Mouse (Mus musculus) heart, postnatal 0 days (tissue): ENCODE results near the gene Dixdc1. TPM values are rescaled to one million over a fixed set of nuclear protein-coding genes. Genes with fewer than 3 reads are reported as not detected.
A peak's percentile ranks its signal among the peaks of the same experiment; 100 is the strongest.

Experiments used
- ATAC-seq: fragments of 200-750 bp; cut with Nextera tagmentation; 2 replicates; pipeline ENCODE4 v1.8.0; 2017; ENCODE audit warnings: low read depth, moderate number of reproducible peaks, moderate library complexity; ENCODE audit not compliant: insufficient read depth
- DNase-seq: peaks from one replicate; pipeline ENCODE4 v3.0.0-alpha.2; 2016; ENCODE audit warnings: low spot score
- H3K27ac ChIP-seq: fragments of 300-500 bp; sonication (generic); 2 replicates; pipeline ENCODE4 v1.5.1; 2014; ENCODE audit warnings: low read depth, mild to moderate bottlenecking
- H3K27me3 ChIP-seq: fragments of 300-500 bp; sonication (generic); 2 replicates; pipeline ENCODE4 v1.6.1; 2014; ENCODE audit warnings: low read length, mixed read lengths; ENCODE audit not compliant: control insufficient read depth, insufficient read depth
- H3K36me3 ChIP-seq: fragments of 300-500 bp; sonication (generic); replicated peaks from 2 replicates; pipeline ENCODE4 v1.6.1; 2014; ENCODE audit warnings: low read length, mixed read lengths; ENCODE audit not compliant: control insufficient read depth, insufficient read depth
- H3K4me1 ChIP-seq: fragments of 300-500 bp; sonication (generic); 2 replicates; pipeline ENCODE4 v1.6.1; 2014; ENCODE audit warnings: antibody characterized with exemption; ENCODE audit not compliant: control insufficient read depth, insufficient read depth
- H3K4me2 ChIP-seq: fragments of 300-500 bp; sonication (generic); 2 replicates; pipeline ENCODE4 v1.6.1; 2014; ENCODE audit warnings: low read depth, mild to moderate bottlenecking, low read length, moderate library complexity
- H3K4me3 ChIP-seq: fragments of 300-500 bp; sonication (generic); 2 replicates; pipeline ENCODE4 v1.5.1; 2014; ENCODE audit warnings: low read depth, low read length
- H3K9ac ChIP-seq: fragments of 300-500 bp; sonication (generic); replicated peaks from 2 replicates; pipeline ENCODE4 v1.6.1; 2014; ENCODE audit warnings: low read depth, low read length, mixed read lengths
- H3K9me3 ChIP-seq: fragments of 300-500 bp; sonication (generic); replicated peaks from 2 replicates; pipeline ENCODE4 v1.6.1; 2016; ENCODE audit warnings: low read length; ENCODE audit not compliant: control insufficient read depth
- CTCF ChIP-seq: IDR thresholded peaks from 2 replicates; pipeline ENCODE4 v1.5.1; 2016; ENCODE audit warnings: antibody characterized with exemption, control low read depth, low read depth
- EP300 ChIP-seq: IDR thresholded peaks from 2 replicates; pipeline ENCODE4 v1.6.1; 2016; ENCODE audit warnings: antibody characterized with exemption, low read depth
- WGBS: fragments of 180-500 bp; shearing (Covaris S2); extraction: QIAGEN DNeasy Blood & Tissue Kit; methylation state at CpG from one replicate; pipeline ENCODE4 v1.1.7; 2014; 5-methylcytosine and 5-hydroxymethylcytosine counted together
- polyA plus RNA-seq: library from polyadenylated mRNA; unstranded; fragments of >200 nt; fragmentation: Nextera tagmentation; extraction: Ambion mirVana; gene quantifications from 2 replicates; pipeline ENCODE4 v1.2.1, GENCODE M21; 2015
- total RNA-seq: library from RNA; depleted of rRNA; stranded (reverse); fragments of >200 nt; gene quantifications from 2 replicates; pipeline ENCODE4 v1.2.3, GENCODE M21; 2014; ENCODE audit warnings: low replicate concordance

The Dixdc1 gene
- total and polyA plus RNA-seq, 2 experiments from 2014 or later, result 6.9 to 7.7 TPM

GRCm38 (mm10) chr9:50727925-50728651 lies 11.2 kb downstream of the Dixdc1 start:
- peak overlapping the region; percentile 76 for H3K27ac ChIP-seq
- WGBS, result under 1% methylated on average over 45 of the region's 45 CpGs
- H3K4me2 ChIP-seq, result peak overlapping the region; percentile 81
- peak; percentile 86 for ATAC-seq
- DNase-seq, result peak; percentile 74
- TF ChIP-seq CTCF, result no peak
- no peak for TF ChIP-seq EP300
- H3K4me3 ChIP-seq, result peak overlapping the region; percentile 54
- H3K27me3 ChIP-seq, result no peaks in the 10 kb centered on the region
- peaks cover 26% of the 10 kb centered on the region for H3K4me1 ChIP-seq
- H3K9me3 ChIP-seq, result no peaks in the 10 kb centered on the region
- peak overlapping the region; percentile 58 for H3K9ac ChIP-seq
- no peaks in the 10 kb centered on the region for H3K36me3 ChIP-seq

- H3K27ac ChIP-seq, result peak overlapping the region; percentile 76
- H3K9me3 ChIP-seq, result no peaks in the 10 kb centered on the region
- ATAC-seq (peak; percentile 12; the same call in 1 of the 2 replicates), DNase-seq (peak; percentile 54)
- peak overlapping the region; percentile 58 for H3K9ac ChIP-seq
- no peaks in the 10 kb centered on the region for H3K27me3 ChIP-seq
- peaks cover 30% of the 10 kb centered on the region for H3K4me1 ChIP-seq
- H3K4me2 ChIP-seq, result peak overlapping the region; percentile 81
- TF ChIP-seq EP300 (no peak), CTCF (no peak)
- H3K4me3 ChIP-seq, result peak overlapping the region; percentile 54
- 2% methylated on average over 30 of the region's 30 CpGs for WGBS
- H3K36me3 ChIP-seq, result no peaks in the 10 kb centered on the region
These were observed 12.0 kb downstream of the Dixdc1 start for GRCm38 (mm10) chr9:50727171-50727924.

GRCm38 (mm10) chr9:50725921-50726590 lies 13.3 kb downstream of the Dixdc1 start:
- TF ChIP-seq CTCF, result no peak
- TF ChIP-seq EP300, result no peak
- H3K9ac ChIP-seq, result no peak overlapping the region

GRCm38 (mm10) chr9:50724661-50725330 lies 14.5 kb downstream of the Dixdc1 start:
- Histone ChIP-seq H3K27ac (peak overlapping the region; percentile 95), H3K36me3 (no peaks in the 10 kb centered on the region), H3K9ac (no peak overlapping the region), H3K27me3 (no peaks in the 10 kb centered on the region), H3K4me3 (no peak overlapping the region), H3K4me1 (peaks cover 33% of the 10 kb centered on the region), H3K4me2 (no peak overlapping the region), H3K9me3 (no peaks in the 10 kb centered on the region)
- no peak for ATAC-seq
- WGBS, result 27% methylated on average over 3 of the region's 3 CpGs
- DNase-seq, result no peak
- TF ChIP-seq CTCF, result no peak
- no peak for TF ChIP-seq EP300

More at GRCm38 (mm10) chr9:50725921-50726590, 13.3 kb downstream of the Dixdc1 start:
- H3K36me3 ChIP-seq, result no peaks in the 10 kb centered on the region
- no peak overlapping the region for H3K4me3 ChIP-seq
- H3K27me3 ChIP-seq, result no peaks in the 10 kb centered on the region
- no peaks in the 10 kb centered on the region for H3K9me3 ChIP-seq
- peak; percentile 37 for DNase-seq
- no peak for ATAC-seq
- H3K27ac ChIP-seq, result peak overlapping the region; percentile 76
- WGBS, result 24% methylated on average over 8 of the region's 8 CpGs
- peak overlapping the region; percentile 81 for H3K4me2 ChIP-seq
- H3K4me1 ChIP-seq, result peaks cover 33% of the 10 kb centered on the region

- ATAC-seq, result no peak
- Histone ChIP-seq H3K4me3 (no peak overlapping the region), H3K4me1 (peaks cover 33% of the 10 kb centered on the region), H3K27me3 (no peaks in the 10 kb centered on the region), H3K9ac (no peak overlapping the region), H3K4me2 (no peak overlapping the region), H3K9me3 (no peaks in the 10 kb centered on the region), H3K27ac (peak overlapping the region; percentile 95), H3K36me3 (no peaks in the 10 kb centered on the region)
- 63% methylated on average over 2 of the region's 2 CpGs for WGBS
- TF ChIP-seq CTCF (no peak), EP300 (no peak)
- no peak for DNase-seq
These were observed 15.2 kb downstream of the Dixdc1 start for GRCm38 (mm10) chr9:50724147-50724546.
